Mouse (Mus musculus) MEL (cell line): ENCODE results near the gene Renbp.

ENCODE experiments used
- CTCF ChIP-seq, 3 experiments: IDR thresholded peaks in 2 of 3; conservative IDR thresholded peaks in 1 of 3; 2 replicates each; pipeline ENCODE4 v1.5.1; 2011 to 2012; ENCODE audit warnings: low read length in 3 of 3, low read depth in 2 of 3, mild to moderate bottlenecking in 2 of 3, improper control_type of control experiment in 1 of 3, inconsistent platforms in 1 of 3, mixed read lengths in 1 of 3, moderate library complexity in 1 of 3; ENCODE audit not compliant: control insufficient read depth in 1 of 3, insufficient read depth in 1 of 3, poor library complexity in 1 of 3, severe bottlenecking in 1 of 3
- E2F4 ChIP-seq: IDR thresholded peaks from 2 replicates; pipeline ENCODE4 v1.6.1; 2011; ENCODE audit warnings: low read depth, low read length, improper control_type of control experiment, borderline replicate concordance
- EP300 ChIP-seq, 2 experiments: IDR thresholded peaks; 2 replicates each; pipeline ENCODE4 v1.6.1; 2011; ENCODE audit warnings: improper control_type of control experiment in 2 of 2, low read length in 2 of 2, low read depth in 1 of 2, mild to moderate bottlenecking in 1 of 2
- ETS1 ChIP-seq: IDR thresholded peaks from 2 replicates; pipeline ENCODE4 v1.6.1; 2012; ENCODE audit warnings: low read depth, mild to moderate bottlenecking, inconsistent platforms, low read length, improper control_type of control experiment, moderate library complexity
- GABPA ChIP-seq: IDR thresholded peaks from 2 replicates; pipeline ENCODE4 v1.6.1; 2012; ENCODE audit warnings: low read depth, mild to moderate bottlenecking, inconsistent platforms, low read length, improper control_type of control experiment, moderate library complexity
- MAFK ChIP-seq: IDR thresholded peaks from 2 replicates; pipeline ENCODE4 v1.6.1; 2011; ENCODE audit warnings: low read depth, mild to moderate bottlenecking, low read length, improper control_type of control experiment, borderline replicate concordance
- MAX ChIP-seq: IDR thresholded peaks from 2 replicates; pipeline ENCODE4 v1.6.1; 2011; ENCODE audit warnings: low read length, improper control_type of control experiment
- NELFE ChIP-seq: IDR thresholded peaks from 2 replicates; pipeline ENCODE4 v1.6.1; 2011; ENCODE audit warnings: low read depth, low read length, improper control_type of control experiment
- POLR2A ChIP-seq, 2 experiments: IDR thresholded peaks; 2 replicates each; pipeline ENCODE4 v1.6.1; 2011 to 2012; ENCODE audit warnings: low read length in 2 of 2, mild to moderate bottlenecking in 2 of 2, control low read depth in 1 of 2, improper control_type of control experiment in 1 of 2, low read depth in 1 of 2, moderate library complexity in 1 of 2; ENCODE audit not compliant: control insufficient read depth in 1 of 2, insufficient read depth in 1 of 2, poor library complexity in 1 of 2
- RAD21 ChIP-seq: IDR thresholded peaks from 2 replicates; pipeline ENCODE4 v1.6.1; 2011; ENCODE audit warnings: mild to moderate bottlenecking, low read depth, low read length, improper control_type of control experiment
- ZKSCAN1 ChIP-seq: IDR thresholded peaks from 2 replicates; pipeline ENCODE4 v1.6.1; 2012; ENCODE audit warnings: low read depth, mild to moderate bottlenecking, inconsistent platforms, low read length, improper control_type of control experiment, moderate library complexity

DNA sequence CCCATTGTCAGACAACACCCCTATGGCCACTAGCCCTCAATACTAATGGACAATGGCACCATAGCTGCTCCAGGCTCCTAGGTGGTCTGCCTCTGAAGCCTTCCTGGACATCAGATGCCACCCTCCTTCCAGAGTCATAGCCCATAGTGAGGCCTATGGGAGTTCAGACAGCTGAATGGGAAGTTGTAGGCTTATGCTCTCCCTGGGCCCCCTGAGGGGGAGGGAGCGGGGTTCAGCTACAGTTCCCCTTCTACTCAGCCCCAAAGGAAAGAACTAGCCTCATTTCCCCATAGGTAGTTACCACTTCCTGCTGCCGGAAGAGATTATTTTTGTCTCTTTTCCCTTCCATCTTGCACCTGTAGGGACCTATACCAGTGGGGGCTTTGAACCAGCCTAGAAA is 19.1 kb downstream of the Renbp start:
- TF ChIP-seq MAX (no peak), CTCF (IDR thresholded peaks at IDR 0.05 in 2 of 3, conservative IDR thresholded peaks at IDR 0.05 in 1 of 3; ENCODE audit: control insufficient read depth in 1 of 3, insufficient read depth in 1 of 3, low read depth in 2 of 3, low read length in 3 of 3, poor library complexity in 1 of 3, severe bottlenecking in 1 of 3) (no peak), E2F4 (no peak), POLR2A (IDR thresholded peaks at IDR 0.05; ENCODE audit: control insufficient read depth in 1 of 2, insufficient read depth in 1 of 2, low read depth in 1 of 2, low read length in 2 of 2, poor library complexity in 1 of 2) (peak in 1 of 2 experiments; percentile 21; a peak in 1 of 4 replicates), RAD21 (no peak), NELFE (no peak), EP300 (IDR thresholded peaks at IDR 0.05; ENCODE audit: low read depth in 1 of 2, low read length in 2 of 2) (peak; percentile 66 to 72), ZKSCAN1 (no peak), ETS1 (peak; percentile 50; the same call in 1 of the 2 replicates), MAFK (no peak), GABPA (no peak)
